Mouse (Mus musculus) adrenal gland, postnatal 36 days (tissue): ENCODE measurements at regions not wholly inside any gene's neighbourhood (a gene's known extent, or its start where the extent isn't known, plus 50 kb on each side); places are given as distances from the start of the nearest gene placed in this dataset.

ENCODE experiments used
- DNase-seq, 2 experiments: peaks; one replicate each; pipeline ENCODE4 v3.0.0; 2021; ENCODE audit warnings: mixed read lengths in 1 of 2

DNA sequence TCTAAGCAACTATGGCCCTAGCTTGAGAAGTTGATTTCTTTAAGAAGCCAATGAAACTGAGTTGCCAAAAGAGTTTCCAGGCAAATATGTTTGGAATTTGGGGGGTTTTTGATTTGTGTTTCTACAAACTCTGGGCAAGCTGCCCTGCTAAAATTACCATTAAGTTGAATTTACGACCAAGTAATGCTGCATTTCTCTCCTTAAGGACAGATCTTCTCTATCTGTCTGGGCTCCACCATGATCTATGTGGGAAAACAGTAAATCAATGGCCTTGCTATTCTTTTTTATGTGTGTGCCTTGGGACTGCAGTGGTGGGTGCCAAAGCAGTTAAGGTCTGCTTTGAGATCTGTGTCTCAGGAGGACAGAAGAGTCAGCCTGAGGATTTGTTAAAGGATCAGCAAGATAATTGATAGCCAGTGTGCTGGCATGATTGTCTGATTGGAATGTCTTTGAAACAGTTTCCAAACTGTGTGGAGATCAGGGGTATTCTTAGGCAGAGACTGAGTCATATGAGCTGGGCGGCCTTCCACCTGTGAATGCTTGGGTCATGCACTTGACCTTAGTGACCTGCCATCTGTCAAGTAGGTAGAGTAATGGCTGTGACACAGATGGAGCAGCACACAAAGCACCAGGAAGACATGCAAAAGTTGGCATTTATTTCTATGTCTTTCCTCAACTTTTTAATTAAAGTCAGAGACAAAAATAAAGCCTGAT lies 91.1 kb upstream of the Pmch start:
- DNase-seq = peak; percentile 64 to 66

DNA sequence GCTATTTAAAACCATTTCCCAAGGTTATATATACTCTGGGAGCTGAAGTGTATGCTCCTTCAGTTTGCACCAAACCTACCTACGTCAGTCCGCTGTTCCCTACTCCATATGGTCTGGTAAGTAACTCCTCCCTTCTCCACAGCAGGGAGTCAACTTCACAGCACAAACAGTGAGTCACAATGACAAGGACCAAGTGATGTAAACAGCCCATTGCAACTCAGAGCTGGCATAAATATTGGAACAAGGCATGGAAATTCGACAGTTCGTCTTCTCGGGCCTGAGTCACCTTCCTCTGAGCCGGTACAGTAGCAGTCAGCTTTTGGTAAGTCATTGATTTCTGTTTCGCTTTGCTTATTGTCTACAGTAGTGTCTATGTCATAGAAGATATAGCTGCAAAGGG lies 82.2 kb upstream of the Pmch start:
- peak; percentile 30 to 35 for DNase-seq

DNA sequence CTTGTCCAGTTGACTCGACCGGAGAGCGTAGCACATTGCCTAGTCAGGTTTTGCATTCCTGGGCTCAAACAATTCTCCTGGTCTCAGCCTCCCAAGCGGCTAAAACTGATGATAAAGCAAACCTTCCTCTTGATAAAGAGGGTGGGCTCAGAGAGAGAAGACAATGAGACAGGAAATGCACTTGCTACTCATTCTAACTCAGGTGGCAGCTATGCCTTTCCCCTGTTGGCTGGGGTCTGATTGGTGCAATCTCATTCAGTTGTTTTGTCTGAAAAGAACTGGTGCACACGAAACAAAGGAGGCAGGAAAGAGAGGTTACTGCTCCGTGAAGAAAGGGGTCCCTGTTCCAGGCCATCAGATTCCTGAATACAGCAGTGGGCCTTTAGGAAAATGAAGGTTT lies 80.0 kb upstream of the Pmch start:
- DNase-seq = no peak

DNA sequence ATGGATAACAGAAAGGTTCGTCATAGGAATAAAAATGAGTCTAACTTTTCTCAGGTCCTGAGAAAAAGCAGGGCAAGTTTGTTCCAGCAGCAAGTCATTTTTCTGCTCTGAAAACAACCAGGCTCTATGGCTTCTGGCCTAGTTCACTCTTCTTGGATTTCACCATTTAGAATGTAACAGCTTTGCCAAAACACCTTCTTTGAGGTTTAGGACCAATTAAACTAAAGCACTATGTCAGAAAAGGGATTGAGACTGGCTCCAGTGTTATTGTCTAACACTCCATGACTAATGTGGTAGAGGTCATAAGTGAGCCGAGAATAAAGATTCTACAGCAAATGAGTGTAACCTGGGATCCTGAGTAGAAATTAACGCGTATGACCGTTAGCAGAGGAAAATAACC lies 58.9 kb upstream of the Pmch start:
- no peak for DNase-seq
